Mouse (Mus musculus): ENCODE results near the gene Elf2. TPM values are rescaled to one million over a fixed set of nuclear protein-coding genes. Genes with fewer than 3 reads are reported as not detected.

Gene Elf2
- polyA plus RNA-seq, 1 experiment from 2014 or later, result 59.3 TPM

DNA sequence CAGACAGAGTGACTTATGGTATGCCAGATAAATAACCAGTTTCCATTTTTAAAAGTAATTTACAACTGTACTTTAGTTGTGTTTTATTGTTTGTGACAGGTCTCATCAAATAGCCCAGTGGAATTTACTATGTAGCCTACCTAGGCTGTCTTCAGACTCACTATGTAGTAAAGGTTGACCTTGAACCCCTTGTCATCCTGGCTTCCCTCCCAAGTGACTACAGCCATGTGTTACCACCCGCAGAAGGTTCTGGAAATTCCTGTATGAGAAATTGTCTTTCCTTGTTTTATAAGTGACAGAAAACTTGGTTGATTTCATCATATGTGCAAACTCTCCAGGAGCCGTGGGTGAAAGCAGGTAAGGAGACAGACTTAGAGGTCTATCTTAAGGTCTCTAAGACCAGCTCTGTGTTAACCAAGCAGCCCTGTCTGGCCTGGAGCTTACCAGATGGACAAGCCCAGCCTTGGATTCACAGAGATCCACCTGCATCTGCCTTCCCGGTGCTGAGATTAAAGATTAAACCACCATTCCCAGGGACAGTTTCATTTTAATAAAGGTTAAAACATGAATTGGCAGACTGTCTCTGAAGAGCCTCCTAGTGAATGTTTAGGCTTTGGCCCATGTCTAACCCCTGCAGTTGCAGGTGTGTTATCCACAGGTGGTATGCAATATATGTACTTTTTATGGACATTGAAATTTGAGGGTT is 108.1 kb downstream of the Elf2 start:
- Histone ChIP-seq H3K27ac (no peak overlapping the region), H3K4me1 (replicated peaks) (peaks cover 11% of the 10 kb centered on the region), H3K36me3 (no peaks in the 10 kb centered on the region), H3K9me3 (no peaks in the 10 kb centered on the region), H3K4me2 (no peak overlapping the region), H3K9ac (replicated peaks) (no peak overlapping the region), H3K4me3 (replicated peaks) (no peak overlapping the region), H3K27me3 (no peaks in the 10 kb centered on the region)
- ATAC-seq (ENCODE audit: insufficient number of reproducible peaks, insufficient read depth, low FRiP score, low TSS enrichment, low read depth), result no peak
- WGBS, result 88% methylated on average over 3 of the region's 3 CpGs

DNA sequence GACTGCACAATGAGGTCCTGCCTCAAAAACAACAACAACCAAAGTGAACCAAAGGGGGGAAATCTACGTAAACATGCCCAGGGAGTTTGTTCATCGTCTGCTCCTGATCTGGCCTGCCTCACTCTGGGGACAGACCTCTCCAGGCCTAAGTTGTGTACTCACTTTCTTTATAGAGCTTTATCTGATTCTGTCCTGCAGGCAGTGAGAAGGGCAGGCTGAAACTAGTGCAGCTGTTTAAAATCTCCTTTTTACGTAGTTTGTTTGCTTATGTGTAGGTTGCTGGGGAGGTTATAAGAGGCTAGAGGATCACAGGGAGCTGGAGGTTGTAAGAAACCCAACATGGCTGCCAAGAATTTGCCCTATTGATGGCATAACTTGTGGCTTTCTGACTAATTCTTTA is 109.0 kb downstream of the Elf2 start:
- Histone ChIP-seq H3K27me3 (no peaks in the 10 kb centered on the region), H3K9ac (replicated peaks) (no peak overlapping the region), H3K27ac (peak overlapping the region; percentile 29; the same call in 1 of the 2 replicates), H3K9me3 (no peaks in the 10 kb centered on the region), H3K4me2 (no peak overlapping the region), H3K4me1 (replicated peaks) (peaks cover 11% of the 10 kb centered on the region), H3K4me3 (replicated peaks) (no peak overlapping the region), H3K36me3 (no peaks in the 10 kb centered on the region)
- ATAC-seq (ENCODE audit: insufficient number of reproducible peaks, insufficient read depth, low FRiP score, low TSS enrichment, low read depth), result no peak
- 64% methylated on average over 3 of the region's 3 CpGs for WGBS

DNA sequence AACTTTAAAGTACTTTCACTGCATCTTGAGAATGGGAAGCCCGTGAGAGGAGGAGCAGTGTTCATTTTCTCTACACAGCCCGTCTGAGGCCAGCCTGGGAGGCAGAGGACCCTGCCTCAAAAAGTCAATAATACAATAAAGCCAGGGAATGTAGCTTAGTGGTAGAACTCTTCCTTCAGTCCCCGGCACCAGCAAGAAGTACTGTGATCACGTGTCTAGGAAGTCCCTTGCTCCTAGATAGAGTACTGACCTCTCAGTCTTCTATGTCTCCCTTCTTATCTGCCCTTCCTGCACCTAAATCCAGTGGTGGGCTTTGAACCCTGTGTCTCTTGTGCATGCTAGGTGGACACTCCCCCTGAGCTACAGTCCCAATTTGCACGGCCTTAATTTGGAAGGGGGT is 109.6 kb downstream of the Elf2 start:
- H3K27ac ChIP-seq, result no peak overlapping the region
- no peaks in the 10 kb centered on the region for H3K36me3 ChIP-seq
- no peaks in the 10 kb centered on the region for H3K9me3 ChIP-seq
- no peaks in the 10 kb centered on the region for H3K27me3 ChIP-seq
- no peak overlapping the region for H3K4me2 ChIP-seq
- 74% methylated on average over 5 of the region's 5 CpGs for WGBS
- no peak overlapping the region for H3K4me3 ChIP-seq (replicated peaks)
- H3K9ac ChIP-seq (replicated peaks), result no peak overlapping the region
- ATAC-seq (ENCODE audit: insufficient number of reproducible peaks, insufficient read depth, low FRiP score, low TSS enrichment, low read depth), result no peak
- peaks cover 15% of the 10 kb centered on the region for H3K4me1 ChIP-seq (replicated peaks)

DNA sequence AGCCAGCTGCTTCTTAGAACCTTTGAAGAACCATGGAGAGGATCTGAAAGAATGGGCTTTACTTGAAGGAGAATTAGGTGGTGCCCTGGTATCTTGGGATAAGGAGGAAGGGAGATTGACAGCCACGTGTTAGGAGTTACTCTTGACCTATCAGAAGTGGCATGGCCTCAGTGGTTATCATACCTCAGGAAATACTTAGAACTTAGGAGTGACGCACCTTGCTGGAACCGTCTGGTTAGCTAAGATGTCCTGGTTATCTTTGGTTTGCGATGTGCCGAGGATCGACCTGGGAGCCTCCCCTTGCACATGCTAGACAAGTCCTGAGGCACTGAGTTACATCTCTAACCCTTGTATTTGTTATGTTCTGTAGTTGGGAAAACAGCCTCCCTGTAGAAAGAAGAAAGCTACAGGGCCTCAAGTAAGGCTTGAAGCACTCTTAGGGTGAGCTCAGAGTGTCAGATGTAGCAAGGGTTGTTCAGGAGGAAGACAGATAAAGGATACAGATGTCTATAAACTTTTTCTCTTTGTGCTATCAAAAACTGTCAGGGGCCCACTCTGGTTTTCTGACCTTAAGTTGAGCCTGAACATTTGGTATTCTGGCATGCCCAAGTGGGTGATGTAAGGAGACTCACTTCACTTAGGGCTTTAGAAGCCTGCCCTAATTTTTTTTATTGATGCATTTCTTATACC is 110.2 kb downstream of the Elf2 start:
- ATAC-seq (ENCODE audit: insufficient number of reproducible peaks, insufficient read depth, low FRiP score, low TSS enrichment, low read depth), result no peak

DNA sequence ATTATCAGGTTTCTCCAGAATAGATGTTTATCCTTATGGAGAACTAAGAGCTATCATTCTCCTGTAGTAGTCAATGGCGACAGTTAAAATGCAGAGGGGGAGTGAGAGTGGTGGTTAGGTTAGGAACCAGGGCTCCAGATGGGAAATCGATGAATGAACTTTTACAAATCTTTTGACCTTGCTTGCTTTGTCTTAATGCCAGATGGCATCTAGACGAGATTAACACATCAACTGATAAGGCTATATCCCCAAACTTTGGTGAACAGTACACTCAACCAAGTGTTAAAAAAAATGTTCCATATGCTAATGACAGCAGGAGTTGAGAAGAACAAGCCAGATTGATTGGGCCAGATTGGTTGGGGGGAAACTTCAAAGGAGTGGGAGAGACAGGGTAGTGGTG is 111.2 kb downstream of the Elf2 start:
- Histone ChIP-seq H3K4me3 (replicated peaks) (no peak overlapping the region), H3K4me1 (replicated peaks) (peaks cover 18% of the 10 kb centered on the region), H3K9me3 (no peaks in the 10 kb centered on the region), H3K27ac (no peak overlapping the region), H3K36me3 (no peaks in the 10 kb centered on the region), H3K9ac (replicated peaks) (no peak overlapping the region), H3K27me3 (no peaks in the 10 kb centered on the region), H3K4me2 (no peak overlapping the region)
- no peak for ATAC-seq (ENCODE audit: insufficient number of reproducible peaks, insufficient read depth, low FRiP score, low TSS enrichment, low read depth)
- 88% methylated on average over 3 of the region's 3 CpGs for WGBS

More for the DNA sequence above, 110.2 kb downstream of the Elf2 start:
- Histone ChIP-seq H3K27me3 (no peaks in the 10 kb centered on the region), H3K4me3 (replicated peaks) (no peak overlapping the region), H3K9me3 (no peaks in the 10 kb centered on the region), H3K27ac (no peak overlapping the region), H3K9ac (replicated peaks) (no peak overlapping the region), H3K36me3 (no peaks in the 10 kb centered on the region), H3K4me2 (no peak overlapping the region), H3K4me1 (replicated peaks) (peaks cover 19% of the 10 kb centered on the region)
- WGBS, result 92% methylated on average over 6 of the region's 6 CpGs

DNA sequence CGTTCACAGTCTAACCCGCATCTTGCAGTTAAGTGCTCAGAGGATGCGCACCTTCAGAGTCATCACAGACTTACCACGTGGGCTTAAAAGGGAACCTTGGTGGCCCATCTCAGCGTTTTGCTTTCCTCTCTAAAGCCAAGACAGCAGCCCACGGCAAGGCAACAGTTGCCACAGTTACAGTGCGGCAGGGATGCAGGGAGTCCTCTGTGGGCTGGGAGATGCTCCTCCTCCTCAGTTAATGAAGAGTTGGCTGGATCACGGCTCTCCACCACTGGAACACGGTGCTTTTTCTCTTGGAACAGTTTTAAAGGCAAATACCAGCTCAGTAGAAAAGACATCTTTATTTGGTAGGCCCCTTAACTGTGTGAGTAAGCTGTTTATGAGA is 111.7 kb downstream of the Elf2 start:
- H3K27ac ChIP-seq, result 0 out of 2 replicates have a peak overlapping the region, but pooled peaks have one; percentile 35
- 84% methylated on average over 9 of the region's 9 CpGs for WGBS
- H3K36me3 ChIP-seq, result no peaks in the 10 kb centered on the region
- no peaks in the 10 kb centered on the region for H3K27me3 ChIP-seq
- peaks cover 18% of the 10 kb centered on the region for H3K4me1 ChIP-seq (replicated peaks)
- no peak overlapping the region for H3K9ac ChIP-seq (replicated peaks)
- H3K4me3 ChIP-seq (replicated peaks), result no peak overlapping the region
- no peaks in the 10 kb centered on the region for H3K9me3 ChIP-seq
- no peak overlapping the region for H3K4me2 ChIP-seq
- ATAC-seq (ENCODE audit: insufficient number of reproducible peaks, insufficient read depth, low FRiP score, low TSS enrichment, low read depth), result no peak

DNA sequence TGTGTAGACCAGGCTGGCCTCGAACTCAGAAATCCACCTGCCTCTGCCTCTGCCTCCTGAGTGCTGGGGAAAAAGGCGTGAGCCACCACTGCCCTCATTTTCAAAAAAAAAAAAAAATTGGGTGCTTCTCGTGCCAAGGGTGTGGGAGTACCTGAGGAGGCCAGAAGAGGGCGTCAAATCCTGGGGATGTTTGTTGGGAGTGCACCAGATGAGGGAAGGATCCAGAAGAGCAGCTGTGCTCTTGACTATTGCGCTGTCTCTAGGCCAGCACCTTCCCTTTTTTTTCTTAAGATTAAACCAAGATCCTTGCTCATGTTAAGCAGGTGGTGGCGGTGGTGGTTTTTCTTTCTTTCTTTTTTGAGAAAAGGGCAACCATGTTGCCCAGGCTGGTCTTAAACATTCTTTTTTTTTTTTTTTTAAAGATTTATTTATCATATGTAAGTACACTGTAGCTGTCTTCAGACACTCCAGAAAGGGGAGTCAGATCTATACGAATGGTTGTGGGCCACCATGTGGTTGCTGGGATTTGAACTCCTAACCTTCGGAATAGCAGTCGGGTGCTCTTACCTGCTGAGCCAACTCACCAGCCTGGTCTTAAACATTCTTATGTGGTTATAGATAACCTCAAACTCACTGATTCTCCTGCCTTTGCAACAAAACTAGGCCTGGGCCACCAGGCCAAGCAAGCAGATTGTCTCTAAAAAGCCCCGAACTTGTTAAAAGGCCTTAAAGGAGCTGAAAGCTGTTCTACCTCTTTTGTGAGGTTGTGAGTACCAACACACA is 112.2 kb downstream of the Elf2 start:
- 80% methylated on average over 10 of the region's 10 CpGs for WGBS
- H3K27ac ChIP-seq, result no peak overlapping the region

DNA sequence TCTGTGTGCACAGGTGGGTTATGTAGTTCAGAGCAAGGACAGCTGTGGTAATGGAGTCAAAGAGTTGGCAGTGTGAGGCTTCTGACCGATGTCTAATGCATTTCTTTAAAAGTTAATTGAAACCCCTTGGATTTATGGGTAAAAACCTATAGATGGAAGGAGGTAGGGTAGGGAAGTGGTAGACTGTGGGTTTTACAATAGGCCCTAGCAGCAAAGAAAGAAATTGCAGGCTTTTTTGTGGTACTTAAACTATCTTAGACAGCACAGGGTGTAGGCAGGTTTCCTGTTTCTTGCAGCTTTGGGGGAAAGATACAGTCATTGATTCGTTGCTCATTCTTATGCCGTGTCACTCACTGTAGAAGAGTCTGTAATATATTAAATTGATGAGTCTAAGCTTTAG is 113.9 kb downstream of the Elf2 start:
- no peak overlapping the region for H3K9ac ChIP-seq (replicated peaks)
- peak overlapping the region; percentile 75; the same call in 1 of the 2 replicates for H3K4me2 ChIP-seq
- no peaks in the 10 kb centered on the region for H3K27me3 ChIP-seq
- H3K9me3 ChIP-seq, result no peaks in the 10 kb centered on the region
- H3K4me3 ChIP-seq (replicated peaks), result 0 out of 2 replicates have a peak overlapping the region, but pooled peaks have one; percentile 75
- peaks cover 22% of the 10 kb centered on the region for H3K4me1 ChIP-seq (replicated peaks)
- no peaks in the 10 kb centered on the region for H3K36me3 ChIP-seq
- ATAC-seq (ENCODE audit: insufficient number of reproducible peaks, insufficient read depth, low FRiP score, low TSS enrichment, low read depth), result no peak
- H3K27ac ChIP-seq, result no peak overlapping the region
- WGBS, result 79% methylated on average over 3 of the region's 3 CpGs

More for the DNA sequence above, 112.2 kb downstream of the Elf2 start:
- Histone ChIP-seq H3K4me3 (replicated peaks) (no peak overlapping the region), H3K4me2 (no peak overlapping the region), H3K27me3 (no peaks in the 10 kb centered on the region), H3K4me1 (replicated peaks) (peaks cover 19% of the 10 kb centered on the region), H3K9ac (replicated peaks) (no peak overlapping the region), H3K36me3 (no peaks in the 10 kb centered on the region), H3K9me3 (no peaks in the 10 kb centered on the region)
- no peak for ATAC-seq (ENCODE audit: insufficient number of reproducible peaks, insufficient read depth, low FRiP score, low TSS enrichment, low read depth)

DNA sequence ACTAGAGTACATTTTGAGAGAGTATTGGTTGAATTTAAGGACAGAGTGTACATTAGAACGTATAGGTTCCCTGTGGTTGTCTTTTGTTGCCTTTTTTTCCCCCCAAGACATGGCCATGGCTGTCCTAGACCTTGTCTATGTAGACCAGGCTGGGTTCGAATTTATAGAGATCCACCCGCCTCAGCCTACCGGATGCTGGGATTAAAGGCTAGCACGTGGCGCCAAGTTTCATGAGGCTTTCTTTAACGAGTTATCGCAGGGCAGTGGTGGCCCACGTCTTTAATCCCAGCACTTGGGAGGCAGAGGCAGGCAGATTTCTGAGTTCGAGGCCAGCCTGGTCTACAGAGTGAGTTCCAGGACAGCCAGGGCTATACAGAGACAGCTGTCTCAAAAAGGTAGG is 114.5 kb downstream of the Elf2 start:
- H3K4me3 ChIP-seq (replicated peaks), result peak overlapping the region; percentile 75
- no peaks in the 10 kb centered on the region for H3K27me3 ChIP-seq
- H3K9me3 ChIP-seq, result no peaks in the 10 kb centered on the region
- no peak for ATAC-seq (ENCODE audit: insufficient number of reproducible peaks, insufficient read depth, low FRiP score, low TSS enrichment, low read depth)
- H3K27ac ChIP-seq, result no peak overlapping the region
- no peak overlapping the region for H3K9ac ChIP-seq (replicated peaks)
- H3K36me3 ChIP-seq, result no peaks in the 10 kb centered on the region
- peak overlapping the region; percentile 75 for H3K4me2 ChIP-seq
- WGBS, result 93% methylated on average over 10 of the region's 10 CpGs
- peaks cover 22% of the 10 kb centered on the region for H3K4me1 ChIP-seq (replicated peaks)

DNA sequence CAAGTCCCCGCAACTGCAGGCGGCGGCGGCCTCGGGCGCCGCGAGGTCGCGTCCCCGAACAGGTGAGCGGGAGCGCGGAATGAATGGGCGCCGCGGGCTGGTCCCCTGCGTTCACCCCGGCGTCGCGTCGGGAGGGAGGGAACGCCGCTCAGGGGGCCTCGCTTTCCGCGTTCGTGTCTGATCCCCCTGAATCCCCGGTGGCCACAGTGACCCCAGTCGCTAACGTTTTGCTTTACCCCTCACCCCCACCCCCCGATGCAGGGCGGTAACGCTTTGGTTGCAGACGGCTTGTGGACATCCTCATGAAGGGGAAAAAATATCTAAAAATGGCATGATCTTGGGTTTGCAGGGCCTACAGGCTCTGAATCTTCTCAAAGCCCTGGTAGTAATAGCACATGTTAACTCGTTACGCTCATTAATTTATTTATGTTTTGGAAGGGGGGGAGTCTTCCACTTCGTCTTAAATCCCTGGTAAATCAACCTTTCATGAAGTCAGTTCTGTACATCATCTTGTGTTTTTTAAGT is 115.2 kb downstream of the Elf2 start:
- H3K36me3 ChIP-seq, result no peaks in the 10 kb centered on the region
- ATAC-seq (ENCODE audit: insufficient number of reproducible peaks, insufficient read depth, low FRiP score, low TSS enrichment, low read depth), result 0 out of 2 replicates have a peak, but pooled peaks have one; percentile 2
- peaks cover 22% of the 10 kb centered on the region for H3K4me1 ChIP-seq (replicated peaks)
- no peaks in the 10 kb centered on the region for H3K9me3 ChIP-seq
- peak overlapping the region; percentile 77 for H3K9ac ChIP-seq (replicated peaks)
- peak overlapping the region; percentile 75 for H3K4me3 ChIP-seq (replicated peaks)
- H3K27ac ChIP-seq, result peak overlapping the region; percentile 94
- H3K27me3 ChIP-seq, result no peaks in the 10 kb centered on the region
- peak overlapping the region; percentile 75 for H3K4me2 ChIP-seq
- WGBS, result 1% methylated on average over 35 of the region's 39 CpGs
